Mouse (Mus musculus): ENCODE data around the gene Cpt1b. TPM values are rescaled to one million over a fixed set of nuclear protein-coding genes. Genes with fewer than 3 reads are reported as not detected.

Cpt1b gene
- total and polyA plus RNA-seq, 2 experiments = 1.3 to 1.5 TPM

- H3K27ac ChIP-seq (replicated peaks; ENCODE audit: insufficient read depth, low read depth, low read length) = no peak overlapping the region
- H3K4me1 ChIP-seq (ENCODE audit: control insufficient read depth, insufficient read depth, low read length) = no peaks in the 10 kb centered on the region
Measured at GRCm38 (mm10) chr15:89452906-89453864, 27.5 kb upstream of the Cpt1b start.

GRCm38 (mm10) chr15:89442486-89443070 lies 16.9 kb upstream of the Cpt1b start:
- Histone ChIP-seq H3K27me3 (ENCODE audit: control insufficient read depth, insufficient read depth, low read length) (no peaks in the 10 kb centered on the region), H3K36me3 (ENCODE audit: control insufficient read depth, insufficient read depth, low read length) (no peaks in the 10 kb centered on the region), H3K79me2 (ENCODE audit: control insufficient read depth, insufficient read depth, low read length) (no peaks in the 10 kb centered on the region), H3K27ac (replicated peaks; ENCODE audit: insufficient read depth, low read depth, low read length) (no peak overlapping the region), H3K9ac (ENCODE audit: low read depth, low read length) (no peak overlapping the region), H3K4me3 (ENCODE audit: insufficient read depth, low read depth, low read length) (no peak overlapping the region), H3K4me1 (ENCODE audit: control insufficient read depth, insufficient read depth, low read length) (no peaks in the 10 kb centered on the region)
- no peak for DNase-seq (ENCODE audit: extremely low read depth, low read depth, low spot score)
- 50% methylated on average over 8 of the region's 8 CpGs for WGBS
- TF ChIP-seq CTCF (IDR thresholded peaks at IDR 0.05; ENCODE audit: low read depth, low read length) (no peak), POLR2A (IDR thresholded peaks at IDR 0.05; ENCODE audit: extremely low read depth, insufficient read depth, low read length) (no peak)

More at GRCm38 (mm10) chr15:89452906-89453864, 27.5 kb upstream of the Cpt1b start:
- 5% methylated on average over 24 of the region's 24 CpGs for WGBS
- no peaks in the 10 kb centered on the region for H3K79me2 ChIP-seq (ENCODE audit: control insufficient read depth, insufficient read depth, low read length)
- TF ChIP-seq CTCF (IDR thresholded peaks at IDR 0.05; ENCODE audit: low read depth, low read length) = no peak
- no peak for TF ChIP-seq POLR2A (IDR thresholded peaks at IDR 0.05; ENCODE audit: extremely low read depth, insufficient read depth, low read length)
- H3K4me3 ChIP-seq (ENCODE audit: insufficient read depth, low read depth, low read length) = no peak overlapping the region
- H3K36me3 ChIP-seq (ENCODE audit: control insufficient read depth, insufficient read depth, low read length) = no peaks in the 10 kb centered on the region
- no peak for DNase-seq (ENCODE audit: extremely low read depth, low read depth, low spot score)
- H3K9ac ChIP-seq (ENCODE audit: low read depth, low read length) = no peak overlapping the region
- peaks cover 8% of the 10 kb centered on the region; the same call in 1 of the 2 replicates for H3K27me3 ChIP-seq (ENCODE audit: control insufficient read depth, insufficient read depth, low read length)

- Histone ChIP-seq H3K9ac (ENCODE audit: low read depth, low read length) (no peak overlapping the region), H3K27ac (replicated peaks; ENCODE audit: insufficient read depth, low read depth, low read length) (no peak overlapping the region), H3K4me1 (ENCODE audit: control insufficient read depth, insufficient read depth, low read length) (peaks cover 2% of the 10 kb centered on the region), H3K36me3 (ENCODE audit: control insufficient read depth, insufficient read depth, low read length) (no peaks in the 10 kb centered on the region), H3K4me3 (ENCODE audit: insufficient read depth, low read depth, low read length) (no peak overlapping the region), H3K27me3 (ENCODE audit: control insufficient read depth, insufficient read depth, low read length) (no peaks in the 10 kb centered on the region), H3K79me2 (ENCODE audit: control insufficient read depth, insufficient read depth, low read length) (no peaks in the 10 kb centered on the region)
- no peak for TF ChIP-seq POLR2A (IDR thresholded peaks at IDR 0.05; ENCODE audit: extremely low read depth, insufficient read depth, low read length)
- TF ChIP-seq CTCF (IDR thresholded peaks at IDR 0.05; ENCODE audit: low read depth, low read length) = no peak
- DNase-seq (ENCODE audit: extremely low read depth, low read depth, low spot score) = no peak
- WGBS = 86% methylated on average over 5 of the region's 5 CpGs
Measured at GRCm38 (mm10) chr15:89435878-89436277, 10.2 kb upstream of the Cpt1b start.

GRCm38 (mm10) chr15:89434136-89434535 lies 8.5 kb upstream of the Cpt1b start:
- WGBS = 86% methylated on average over 3 of the region's 3 CpGs
- no peaks in the 10 kb centered on the region for H3K27me3 ChIP-seq (ENCODE audit: control insufficient read depth, insufficient read depth, low read length)
- no peak overlapping the region for H3K27ac ChIP-seq (replicated peaks; ENCODE audit: insufficient read depth, low read depth, low read length)
- no peak overlapping the region for H3K4me3 ChIP-seq (ENCODE audit: insufficient read depth, low read depth, low read length)
- H3K79me2 ChIP-seq (ENCODE audit: control insufficient read depth, insufficient read depth, low read length) = no peaks in the 10 kb centered on the region
- peaks cover 4% of the 10 kb centered on the region for H3K4me1 ChIP-seq (ENCODE audit: control insufficient read depth, insufficient read depth, low read length)
- no peak for TF ChIP-seq POLR2A (IDR thresholded peaks at IDR 0.05; ENCODE audit: extremely low read depth, insufficient read depth, low read length)
- TF ChIP-seq CTCF (IDR thresholded peaks at IDR 0.05; ENCODE audit: low read depth, low read length) = no peak
- no peaks in the 10 kb centered on the region for H3K36me3 ChIP-seq (ENCODE audit: control insufficient read depth, insufficient read depth, low read length)
- DNase-seq (ENCODE audit: extremely low read depth, low read depth, low spot score) = no peak
- no peak overlapping the region for H3K9ac ChIP-seq (ENCODE audit: low read depth, low read length)

- DNase-seq (ENCODE audit: extremely low read depth, low read depth, low spot score) = no peak
- no peak overlapping the region for H3K27ac ChIP-seq (replicated peaks; ENCODE audit: insufficient read depth, low read depth, low read length)
- no peaks in the 10 kb centered on the region for H3K79me2 ChIP-seq (ENCODE audit: control insufficient read depth, insufficient read depth, low read length)
- H3K36me3 ChIP-seq (ENCODE audit: control insufficient read depth, insufficient read depth, low read length) = no peaks in the 10 kb centered on the region; the same call in 1 of the 2 replicates
- no peaks in the 10 kb centered on the region for H3K27me3 ChIP-seq (ENCODE audit: control insufficient read depth, insufficient read depth, low read length)
- 80% methylated on average over 4 of the region's 4 CpGs for WGBS
- no peak overlapping the region for H3K9ac ChIP-seq (ENCODE audit: low read depth, low read length)
- TF ChIP-seq POLR2A (IDR thresholded peaks at IDR 0.05; ENCODE audit: extremely low read depth, insufficient read depth, low read length) (no peak), CTCF (IDR thresholded peaks at IDR 0.05; ENCODE audit: low read depth, low read length) (no peak)
- H3K4me3 ChIP-seq (ENCODE audit: insufficient read depth, low read depth, low read length) = no peak overlapping the region
- peaks cover 9% of the 10 kb centered on the region for H3K4me1 ChIP-seq (ENCODE audit: control insufficient read depth, insufficient read depth, low read length)
Measured at GRCm38 (mm10) chr15:89432946-89433345, 7.3 kb upstream of the Cpt1b start.

All from liver, adult 2 months (tissue).